Mouse (Mus musculus) heart, embryonic 13.5 days (tissue): ENCODE data around the gene Fmnl2. TPM values are rescaled to one million over a fixed set of nuclear protein-coding genes. Genes with fewer than 3 reads are reported as not detected.

Source experiments
- ATAC-seq: fragments of 200-750 bp; cut with Nextera tagmentation; 2 replicates; pipeline ENCODE4 v1.8.0; 2017; ENCODE audit warnings: moderate TSS enrichment; ENCODE audit not compliant: insufficient number of reproducible peaks, low FRiP score, low TSS enrichment; ENCODE audit errors: extremely low read depth
- H3K27ac ChIP-seq: fragments of 300-500 bp; sonication (generic); replicated peaks from 2 replicates; pipeline ENCODE4 v1.5.1; 2015; ENCODE audit warnings: moderate library complexity, mild to moderate bottlenecking, inconsistent platforms
- H3K27me3 ChIP-seq: fragments of 300-500 bp; sonication (generic); replicated peaks from 2 replicates; pipeline ENCODE4 v1.6.1; 2015; ENCODE audit warnings: mild to moderate bottlenecking, inconsistent platforms
- H3K36me3 ChIP-seq: fragments of 300-500 bp; sonication (generic); 2 replicates; pipeline ENCODE4 v1.6.1; 2015; ENCODE audit warnings: mild to moderate bottlenecking, inconsistent platforms
- H3K4me1 ChIP-seq: fragments of 300-500 bp; sonication (generic); 2 replicates; pipeline ENCODE4 v1.6.1; 2015; ENCODE audit warnings: inconsistent platforms
- H3K4me2 ChIP-seq: fragments of 300-500 bp; sonication (generic); 2 replicates; pipeline ENCODE4 v1.6.1; 2015; ENCODE audit warnings: inconsistent platforms, mild to moderate bottlenecking, moderate library complexity
- H3K4me3 ChIP-seq: fragments of 300-500 bp; sonication (generic); 2 replicates; pipeline ENCODE4 v1.5.1; 2015; ENCODE audit warnings: moderate library complexity, mild to moderate bottlenecking, inconsistent platforms
- H3K9ac ChIP-seq: fragments of 300-500 bp; sonication (generic); 2 replicates; pipeline ENCODE4 v1.6.1; 2015; ENCODE audit warnings: inconsistent platforms, mild to moderate bottlenecking, moderate library complexity
- H3K9me3 ChIP-seq: fragments of 300-500 bp; sonication (generic); 2 replicates; pipeline ENCODE4 v1.6.1; 2016; ENCODE audit warnings: inconsistent platforms
- WGBS: fragments of 180-500 bp; shearing (Covaris S2); methylation state at CpG from one replicate; pipeline ENCODE4 v1.1.7; 2015; ENCODE audit warnings: mixed read lengths; 5-methylcytosine and 5-hydroxymethylcytosine counted together
- polyA plus RNA-seq: library from polyadenylated mRNA; unstranded; fragments of >200 nt; fragmentation: Nextera tagmentation; extraction: Ambion mirVana; gene quantifications from 2 replicates; pipeline ENCODE4 v1.2.1, GENCODE M21; 2015

The Fmnl2 gene
- polyA plus RNA-seq, 1 experiment from 2014 or later: 1.2 TPM

- no peak overlapping the region for H3K4me3 ChIP-seq
- H3K36me3 ChIP-seq: no peaks in the 10 kb centered on the region
- H3K27me3 ChIP-seq: no peaks in the 10 kb centered on the region
- H3K27ac ChIP-seq: peak overlapping the region; percentile 53; the same call in 1 of the 2 replicates
- H3K9ac ChIP-seq: no peak overlapping the region
- WGBS: 63% methylated on average over 5 of the region's 5 CpGs
- H3K4me1 ChIP-seq: no peaks in the 10 kb centered on the region
- H3K9me3 ChIP-seq: no peaks in the 10 kb centered on the region
- ATAC-seq: no peak
- no peak overlapping the region for H3K4me2 ChIP-seq
Measured at GRCm38 (mm10) chr2:52918094-52918493, 60.4 kb downstream of the Fmnl2 start.

GRCm38 (mm10) chr2:52920701-52921435 is 63.2 kb downstream of the Fmnl2 start:
- 75% methylated on average over 5 of the region's 5 CpGs for WGBS
- no peak overlapping the region for H3K9ac ChIP-seq

GRCm38 (mm10) chr2:52925062-52925461 is 67.4 kb downstream of the Fmnl2 start:
- H3K4me3 ChIP-seq: no peak overlapping the region
- H3K36me3 ChIP-seq: no peaks in the 10 kb centered on the region
- no peak for ATAC-seq
- H3K4me2 ChIP-seq: no peak overlapping the region
- no peaks in the 10 kb centered on the region for H3K9me3 ChIP-seq
- no peak overlapping the region for H3K27ac ChIP-seq
- H3K4me1 ChIP-seq: peaks cover 21% of the 10 kb centered on the region
- H3K27me3 ChIP-seq: no peaks in the 10 kb centered on the region
- WGBS: 75% methylated on average over 3 of the region's 3 CpGs
- H3K9ac ChIP-seq: no peak overlapping the region

More at GRCm38 (mm10) chr2:52920701-52921435, 63.2 kb downstream of the Fmnl2 start:
- no peaks in the 10 kb centered on the region for H3K9me3 ChIP-seq
- H3K4me2 ChIP-seq: no peak overlapping the region
- H3K27ac ChIP-seq: no peak overlapping the region
- no peaks in the 10 kb centered on the region for H3K4me1 ChIP-seq
- no peaks in the 10 kb centered on the region for H3K27me3 ChIP-seq
- H3K36me3 ChIP-seq: no peaks in the 10 kb centered on the region
- no peak overlapping the region for H3K4me3 ChIP-seq
- no peak for ATAC-seq

- Histone ChIP-seq H3K27me3 (no peaks in the 10 kb centered on the region), H3K9me3 (no peaks in the 10 kb centered on the region), H3K4me1 (peaks cover 28% of the 10 kb centered on the region), H3K27ac (no peak overlapping the region), H3K36me3 (no peaks in the 10 kb centered on the region), H3K4me3 (no peak overlapping the region), H3K9ac (no peak overlapping the region), H3K4me2 (no peak overlapping the region)
- WGBS: 67% methylated on average over 3 of the region's 3 CpGs
- no peak for ATAC-seq
Measured at GRCm38 (mm10) chr2:52927381-52927780, 69.7 kb downstream of the Fmnl2 start.

- ATAC-seq: no peak
Measured at GRCm38 (mm10) chr2:52927858-52928301, 70.2 kb downstream of the Fmnl2 start.

GRCm38 (mm10) chr2:52928401-52928800 is 70.7 kb downstream of the Fmnl2 start:
- no peak for ATAC-seq
- H3K9me3 ChIP-seq: no peaks in the 10 kb centered on the region
- no peak overlapping the region for H3K4me3 ChIP-seq
- 65% methylated on average over 3 of the region's 3 CpGs for WGBS
- H3K36me3 ChIP-seq: no peaks in the 10 kb centered on the region
- no peaks in the 10 kb centered on the region for H3K27me3 ChIP-seq
- H3K27ac ChIP-seq: no peak overlapping the region
- peaks cover 28% of the 10 kb centered on the region for H3K4me1 ChIP-seq
- H3K9ac ChIP-seq: no peak overlapping the region
- H3K4me2 ChIP-seq: no peak overlapping the region

More at GRCm38 (mm10) chr2:52927858-52928301, 70.2 kb downstream of the Fmnl2 start:
- Histone ChIP-seq H3K9me3 (no peaks in the 10 kb centered on the region), H3K36me3 (no peaks in the 10 kb centered on the region), H3K27me3 (no peaks in the 10 kb centered on the region), H3K9ac (no peak overlapping the region), H3K4me1 (peaks cover 28% of the 10 kb centered on the region), H3K4me2 (no peak overlapping the region), H3K27ac (no peak overlapping the region), H3K4me3 (no peak overlapping the region)
- 42% methylated on average over 10 of the region's 10 CpGs for WGBS

GRCm38 (mm10) chr2:52930106-52930868 is 72.6 kb downstream of the Fmnl2 start:
- Histone ChIP-seq H3K9me3 (no peaks in the 10 kb centered on the region), H3K4me1 (peaks cover 28% of the 10 kb centered on the region), H3K9ac (no peak overlapping the region), H3K27ac (no peak overlapping the region), H3K27me3 (no peaks in the 10 kb centered on the region), H3K4me3 (no peak overlapping the region), H3K36me3 (no peaks in the 10 kb centered on the region), H3K4me2 (no peak overlapping the region)
- no peak; the same call in 1 of the 2 replicates for ATAC-seq
- 75% methylated on average over 5 of the region's 5 CpGs for WGBS

GRCm38 (mm10) chr2:52931315-52931714 is 73.7 kb downstream of the Fmnl2 start:
- Histone ChIP-seq H3K27me3 (no peaks in the 10 kb centered on the region), H3K27ac (no peak overlapping the region), H3K9ac (no peak overlapping the region), H3K36me3 (no peaks in the 10 kb centered on the region), H3K4me2 (no peak overlapping the region), H3K9me3 (no peaks in the 10 kb centered on the region), H3K4me3 (no peak overlapping the region), H3K4me1 (peaks cover 28% of the 10 kb centered on the region)
- no peak for ATAC-seq
- WGBS: 86% methylated on average over 2 of the region's 2 CpGs

GRCm38 (mm10) chr2:52935906-52936305 is 78.2 kb downstream of the Fmnl2 start:
- H3K27ac ChIP-seq: no peak overlapping the region
- 69% methylated on average over 6 of the region's 6 CpGs for WGBS
- no peak overlapping the region for H3K9ac ChIP-seq
- H3K4me2 ChIP-seq: no peak overlapping the region
- no peak overlapping the region for H3K4me3 ChIP-seq
- no peaks in the 10 kb centered on the region for H3K36me3 ChIP-seq
- no peaks in the 10 kb centered on the region for H3K27me3 ChIP-seq
- no peak for ATAC-seq
- no peaks in the 10 kb centered on the region for H3K9me3 ChIP-seq
- peaks cover 23% of the 10 kb centered on the region for H3K4me1 ChIP-seq

GRCm38 (mm10) chr2:52938351-52939074 is 80.9 kb downstream of the Fmnl2 start:
- Histone ChIP-seq H3K4me1 (peaks cover 23% of the 10 kb centered on the region), H3K9ac (no peak overlapping the region), H3K27me3 (no peaks in the 10 kb centered on the region), H3K27ac (no peak overlapping the region), H3K9me3 (no peaks in the 10 kb centered on the region), H3K4me3 (no peak overlapping the region), H3K4me2 (peak overlapping the region; percentile 36), H3K36me3 (no peaks in the 10 kb centered on the region)
- no peak for ATAC-seq
- 15% methylated on average over 6 of the region's 6 CpGs for WGBS
